Mouse (Mus musculus) hindbrain, embryonic 16.5 days (tissue): ENCODE results near the gene Lrpprc. TPM values are rescaled to one million over a fixed set of nuclear protein-coding genes. Genes with fewer than 3 reads are reported as not detected.

Experiments used
- ATAC-seq: fragments of 200-750 bp; cut with Nextera tagmentation; 2 replicates; pipeline ENCODE4 v1.8.0; 2017; ENCODE audit warnings: moderate TSS enrichment, moderate library complexity
- H3K27ac ChIP-seq: fragments of 300-500 bp; sonication (generic); 2 replicates; pipeline ENCODE4 v1.5.1; 2014; ENCODE audit warnings: low read depth, mild to moderate bottlenecking, control low read depth, low read length, moderate library complexity
- H3K27me3 ChIP-seq: fragments of 300-500 bp; sonication (generic); replicated peaks from 2 replicates; pipeline ENCODE4 v1.6.1; 2014; ENCODE audit warnings: low read length; ENCODE audit not compliant: control insufficient read depth, insufficient read depth
- H3K36me3 ChIP-seq: fragments of 300-500 bp; sonication (generic); 2 replicates; pipeline ENCODE4 v1.6.1; 2014; ENCODE audit warnings: mild to moderate bottlenecking, low read length, moderate library complexity, mixed read lengths; ENCODE audit not compliant: control insufficient read depth, insufficient read depth
- H3K4me1 ChIP-seq: fragments of 300-500 bp; sonication (generic); 2 replicates; pipeline ENCODE4 v1.6.1; 2014; ENCODE audit warnings: low read depth, low read length; ENCODE audit not compliant: control insufficient read depth, insufficient read depth
- H3K4me2 ChIP-seq: fragments of 300-500 bp; sonication (generic); 2 replicates; pipeline ENCODE4 v1.6.1; 2014; ENCODE audit warnings: mild to moderate bottlenecking, low read length, control low read depth, moderate library complexity
- H3K4me3 ChIP-seq: fragments of 300-500 bp; sonication (generic); 2 replicates; pipeline ENCODE4 v1.5.1; 2014; ENCODE audit warnings: mild to moderate bottlenecking, low read length, control low read depth, moderate library complexity
- H3K9ac ChIP-seq: fragments of 300-500 bp; sonication (generic); 2 replicates; pipeline ENCODE4 v1.6.1; 2014; ENCODE audit warnings: low read depth, mild to moderate bottlenecking, control low read depth, low read length, moderate library complexity
- H3K9me3 ChIP-seq: fragments of 300-500 bp; sonication (generic); 2 replicates; pipeline ENCODE4 v1.6.1; 2014; ENCODE audit warnings: mild to moderate bottlenecking, low read length, moderate library complexity; ENCODE audit not compliant: control insufficient read depth
- WGBS: fragments of 180-500 bp; shearing (Covaris S2); extraction: QIAGEN DNeasy Blood & Tissue Kit; methylation state at CpG from one replicate; pipeline ENCODE4 v1.1.7; 2014; 5-methylcytosine and 5-hydroxymethylcytosine counted together
- polyA plus RNA-seq: library from polyadenylated mRNA; unstranded; fragments of >200 nt; fragmentation: Nextera tagmentation; extraction: Ambion mirVana; gene quantifications from 2 replicates; pipeline ENCODE4 v1.2.1, GENCODE M21; 2015

Lrpprc gene
- polyA plus RNA-seq, 1 experiment from 2014 or later, result 43.4 TPM

DNA sequence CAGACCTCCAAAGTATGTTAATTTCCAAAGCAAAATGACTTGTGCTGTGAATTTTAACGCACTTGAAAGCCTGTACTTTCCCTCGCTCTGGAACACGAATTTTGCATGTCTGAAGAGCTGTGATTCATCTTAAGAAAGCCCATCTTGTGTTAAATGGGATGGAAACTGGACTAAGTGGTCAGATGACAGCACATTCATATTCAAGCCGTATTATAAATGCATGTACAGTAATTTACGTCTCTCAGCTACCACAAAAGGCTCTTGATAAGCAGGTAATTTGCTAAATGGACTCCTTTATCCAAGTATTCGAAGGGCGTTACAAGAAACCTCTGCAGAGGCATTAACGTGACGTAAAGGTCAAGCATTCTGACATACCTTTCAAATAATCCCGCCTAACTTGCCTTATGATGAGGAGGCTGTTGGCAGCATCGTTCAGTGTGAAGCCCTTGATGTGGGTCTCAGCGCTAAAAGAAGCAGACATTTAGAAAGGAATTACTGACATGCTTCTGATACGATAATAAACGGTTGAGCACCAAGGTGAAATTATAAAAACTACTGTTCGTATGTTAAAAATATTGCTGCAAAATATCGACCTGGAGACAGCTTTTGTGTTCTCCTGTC lies 74.2 kb downstream of the Lrpprc start:
- H3K4me3 ChIP-seq, result no peak overlapping the region
- H3K4me2 ChIP-seq, result no peak overlapping the region
- no peak for ATAC-seq
- H3K36me3 ChIP-seq, result peaks cover 9% of the 10 kb centered on the region
- H3K27me3 ChIP-seq, result no peaks in the 10 kb centered on the region
- peaks cover 7% of the 10 kb centered on the region; the same call in 1 of the 2 replicates for H3K4me1 ChIP-seq
- 41% methylated on average over 16 of the region's 16 CpGs for WGBS
- no peaks in the 10 kb centered on the region for H3K9me3 ChIP-seq
- no peak overlapping the region for H3K27ac ChIP-seq
- no peak overlapping the region for H3K9ac ChIP-seq

GRCm38 (mm10) chr17:84714930-84715329 lies 75.7 kb downstream of the Lrpprc start:
- WGBS, result 69% methylated on average over 4 of the region's 4 CpGs
- Histone ChIP-seq H3K27ac (no peak overlapping the region), H3K9me3 (no peaks in the 10 kb centered on the region), H3K36me3 (peaks cover 9% of the 10 kb centered on the region), H3K4me3 (no peak overlapping the region), H3K4me1 (peaks cover 7% of the 10 kb centered on the region; the same call in 1 of the 2 replicates), H3K27me3 (no peaks in the 10 kb centered on the region), H3K9ac (no peak overlapping the region), H3K4me2 (no peak overlapping the region)
- ATAC-seq, result no peak

- WGBS, result 70% methylated on average over 18 of the region's 18 CpGs
- Histone ChIP-seq H3K27me3 (no peaks in the 10 kb centered on the region), H3K27ac (no peak overlapping the region), H3K36me3 (peaks cover 9% of the 10 kb centered on the region), H3K9me3 (no peaks in the 10 kb centered on the region), H3K9ac (no peak overlapping the region), H3K4me3 (no peak overlapping the region), H3K4me1 (peaks cover 17% of the 10 kb centered on the region), H3K4me2 (no peak overlapping the region)
- ATAC-seq, result no peak
Measured at GRCm38 (mm10) chr17:84713563-84714164, 76.9 kb downstream of the Lrpprc start.

DNA sequence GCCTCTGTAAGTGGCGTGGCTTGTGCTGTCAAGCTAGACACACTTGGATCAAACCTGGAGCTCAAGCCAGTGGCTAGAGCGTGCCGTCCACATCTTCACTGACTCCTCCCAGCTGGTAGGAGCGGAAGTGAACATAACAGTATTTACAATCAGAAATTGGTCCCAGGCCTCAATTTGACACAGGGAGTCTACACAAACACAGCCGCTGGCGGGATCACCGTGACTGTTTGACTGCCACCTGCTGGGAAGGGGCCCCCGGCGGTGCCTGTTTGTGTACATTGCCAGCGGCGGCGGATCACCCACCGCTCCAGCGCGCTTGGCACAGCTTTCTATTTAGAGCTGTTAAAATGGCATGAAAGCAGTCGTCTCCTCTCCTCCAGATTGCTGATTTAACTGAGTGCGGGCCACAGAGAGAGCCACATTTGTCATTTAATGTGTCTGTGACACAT lies 81.2 kb downstream of the Lrpprc start:
- Histone ChIP-seq H3K27me3 (0 out of 2 replicates have a peak, but pooled peaks cover 5% of the 10 kb centered on the region), H3K4me2 (peak overlapping the region; percentile 41), H3K4me3 (no peak overlapping the region; the same call in 1 of the 2 replicates), H3K36me3 (peaks cover 16% of the 10 kb centered on the region), H3K27ac (peak overlapping the region; percentile 44; the same call in 1 of the 2 replicates), H3K9ac (no peak overlapping the region), H3K9me3 (no peaks in the 10 kb centered on the region), H3K4me1 (peaks cover 14% of the 10 kb centered on the region)
- 18% methylated on average over 17 of the region's 17 CpGs for WGBS
- peak; percentile 81 for ATAC-seq

- Histone ChIP-seq H3K9ac (no peak overlapping the region), H3K9me3 (no peaks in the 10 kb centered on the region), H3K4me3 (no peak overlapping the region), H3K27ac (no peak overlapping the region), H3K27me3 (0 out of 2 replicates have a peak, but pooled peaks cover 5% of the 10 kb centered on the region), H3K4me1 (peaks cover 13% of the 10 kb centered on the region), H3K4me2 (no peak overlapping the region), H3K36me3 (peaks cover 16% of the 10 kb centered on the region)
- ATAC-seq, result no peak
- 82% methylated on average over 7 of the region's 7 CpGs for WGBS
Measured at GRCm38 (mm10) chr17:84708818-84709217, 81.8 kb downstream of the Lrpprc start.

DNA sequence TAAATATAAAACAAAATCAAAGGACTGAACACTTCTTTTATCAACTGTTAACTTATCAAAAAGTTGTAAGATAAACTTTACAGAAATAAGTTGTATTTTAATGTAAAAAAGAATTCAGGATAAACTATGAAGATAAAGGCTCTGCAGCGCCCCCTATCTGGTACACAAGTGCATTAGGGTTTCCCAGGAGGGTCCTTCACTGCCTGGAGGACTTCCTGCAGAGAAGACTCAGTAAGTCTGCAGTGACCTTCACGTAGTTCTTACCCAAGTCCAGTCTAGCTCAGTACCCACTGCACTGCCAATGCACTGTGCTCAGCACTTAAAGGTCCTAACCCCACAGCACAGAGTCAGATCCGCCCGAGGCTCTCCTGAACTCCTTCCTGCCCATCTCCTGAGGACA lies 83.2 kb downstream of the Lrpprc start:
- Histone ChIP-seq H3K9ac (no peak overlapping the region), H3K4me3 (no peak overlapping the region), H3K9me3 (no peaks in the 10 kb centered on the region), H3K4me1 (peaks cover 14% of the 10 kb centered on the region), H3K27me3 (0 out of 2 replicates have a peak, but pooled peaks cover 5% of the 10 kb centered on the region), H3K4me2 (no peak overlapping the region), H3K27ac (no peak overlapping the region), H3K36me3 (peaks cover 12% of the 10 kb centered on the region)
- WGBS, result 74% methylated on average over 4 of the region's 4 CpGs
- no peak for ATAC-seq

DNA sequence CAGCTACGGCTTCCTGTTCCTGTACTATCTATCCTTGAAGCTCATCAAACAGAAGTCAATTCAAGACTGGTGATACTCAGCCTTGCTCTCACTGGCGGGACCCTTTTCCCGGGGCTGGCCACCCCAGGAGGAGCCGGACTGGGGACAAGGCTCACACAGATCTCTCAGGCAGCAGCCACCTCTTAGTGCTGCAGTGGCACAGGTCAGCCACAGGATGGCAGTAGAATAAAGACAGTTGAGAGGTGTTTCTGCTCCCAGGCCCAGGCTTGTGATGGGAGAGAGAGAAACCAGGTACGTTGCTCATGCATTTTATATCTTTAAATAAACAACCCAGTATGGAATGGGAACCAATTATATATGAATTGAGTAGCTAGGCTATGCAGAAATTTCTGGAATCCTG lies 91.9 kb downstream of the Lrpprc start:
- no peak overlapping the region for H3K9ac ChIP-seq
- no peaks in the 10 kb centered on the region for H3K36me3 ChIP-seq
- no peak overlapping the region for H3K4me2 ChIP-seq
- 28% methylated on average over 5 of the region's 5 CpGs for WGBS
- H3K27me3 ChIP-seq, result peaks cover 5% of the 10 kb centered on the region
- peak; percentile 75 for ATAC-seq
- H3K4me3 ChIP-seq, result no peak overlapping the region
- H3K9me3 ChIP-seq, result no peaks in the 10 kb centered on the region
- H3K4me1 ChIP-seq, result peaks cover 3% of the 10 kb centered on the region; the same call in 1 of the 2 replicates
- no peak overlapping the region for H3K27ac ChIP-seq

GRCm38 (mm10) chr17:84696537-84696936 lies 94.1 kb downstream of the Lrpprc start:
- H3K27ac ChIP-seq, result no peak overlapping the region
- H3K9me3 ChIP-seq, result no peaks in the 10 kb centered on the region
- no peak for ATAC-seq
- H3K4me3 ChIP-seq, result no peak overlapping the region
- H3K4me1 ChIP-seq, result no peaks in the 10 kb centered on the region
- no peak overlapping the region for H3K9ac ChIP-seq
- peaks cover 5% of the 10 kb centered on the region for H3K27me3 ChIP-seq
- H3K4me2 ChIP-seq, result no peak overlapping the region
- H3K36me3 ChIP-seq, result no peaks in the 10 kb centered on the region
- 71% methylated on average over 6 of the region's 6 CpGs for WGBS

GRCm38 (mm10) chr17:84693741-84694140 lies 96.8 kb downstream of the Lrpprc start:
- no peak for ATAC-seq
- H3K9ac ChIP-seq, result no peak overlapping the region
- H3K4me1 ChIP-seq, result no peaks in the 10 kb centered on the region
- H3K27me3 ChIP-seq, result peaks cover 5% of the 10 kb centered on the region
- H3K9me3 ChIP-seq, result no peaks in the 10 kb centered on the region
- 75% methylated on average over 2 of the region's 2 CpGs for WGBS
- no peak overlapping the region for H3K4me2 ChIP-seq
- H3K36me3 ChIP-seq, result no peaks in the 10 kb centered on the region
- no peak overlapping the region for H3K27ac ChIP-seq
- H3K4me3 ChIP-seq, result no peak overlapping the region
